Mouse (Mus musculus): ENCODE data around the gene Pop7. TPM values are rescaled to one million over a fixed set of nuclear protein-coding genes. Genes with fewer than 3 reads are reported as not detected.

Pop7 gene
- polyA plus RNA-seq, 1 experiment from 2014 or later = 48.1 TPM

DNA sequence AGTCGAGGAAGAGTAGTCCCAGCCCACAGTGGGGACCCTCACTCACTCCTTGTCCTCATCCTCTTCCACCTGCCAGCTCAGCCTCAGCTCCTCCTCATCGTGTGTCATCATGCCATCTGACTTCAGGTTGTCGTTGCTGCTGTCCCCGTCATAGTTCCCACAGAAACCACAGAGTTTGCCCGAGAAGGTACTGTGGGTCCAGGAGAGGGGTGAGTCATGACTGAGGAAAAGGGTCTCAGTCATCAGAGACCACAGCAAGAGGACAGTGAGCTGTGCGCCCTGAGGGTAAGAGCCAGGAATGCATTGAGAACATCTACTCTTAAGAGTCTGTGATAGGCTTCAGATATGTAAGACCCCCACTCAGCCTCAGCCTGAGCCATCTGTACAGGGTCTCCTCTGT is 47.1 kb downstream of the Pop7 start:
- ATAC-seq (ENCODE audit: insufficient read depth, low FRiP score) = no peak
- Histone ChIP-seq H3K36me3 (ENCODE audit: control insufficient read depth, insufficient read depth, low read length) (no peaks in the 10 kb centered on the region), H3K4me1 (ENCODE audit: control insufficient read depth, insufficient read depth, low read length) (no peaks in the 10 kb centered on the region), H3K27me3 (ENCODE audit: control insufficient read depth, insufficient read depth, low read length) (no peaks in the 10 kb centered on the region), H3K27ac (ENCODE audit: low read length) (peak overlapping the region; percentile 44), H3K4me3 (replicated peaks; ENCODE audit: low read length) (no peak overlapping the region), H3K9ac (ENCODE audit: low read length) (no peak overlapping the region), H3K4me2 (ENCODE audit: low read depth, low read length) (no peak overlapping the region), H3K9me3 (replicated peaks; ENCODE audit: control insufficient read depth, low read length) (no peaks in the 10 kb centered on the region)
- WGBS = 70% methylated on average over 6 of the region's 6 CpGs

Small RNAs within 50 kb of the gene (microRNA-seq; reads per million reads assigned to microRNA genes)
- not detected for gene Mir6418

Other genes starting within 250 kb of the Pop7 start
- gene Ache, start 215.0 kb downstream of the Pop7 start, polyA plus RNA-seq (2015; fragmentation: Nextera tagmentation; extraction: Ambion mirVana) = 9.8 and 10.8 TPM in 2 replicates
- gene Ufsp1, start 207.9 kb downstream of the Pop7 start, polyA plus RNA-seq (2015; fragmentation: Nextera tagmentation; extraction: Ambion mirVana) = 7.3 and 8.6 TPM in 2 replicates
- gene Srrt, start 194.8 kb downstream of the Pop7 start, polyA plus RNA-seq (2015; fragmentation: Nextera tagmentation; extraction: Ambion mirVana) = 113 and 116 TPM in 2 replicates
- gene Trip6, start 188.1 kb downstream of the Pop7 start, polyA plus RNA-seq (2015; fragmentation: Nextera tagmentation; extraction: Ambion mirVana) = 77.6 and 77.8 TPM in 2 replicates
- 12.6 and 13.7 TPM in 2 replicates for gene Slc12a9, start 168.9 kb downstream of the Pop7 start, polyA plus RNA-seq (2015; fragmentation: Nextera tagmentation; extraction: Ambion mirVana)
- gene Ephb4, start 152.4 kb downstream of the Pop7 start, polyA plus RNA-seq (2015; fragmentation: Nextera tagmentation; extraction: Ambion mirVana) = 31.3 and 31.6 TPM in 2 replicates
- 0.99 TPM in 2 replicates for gene Zan, start 25.5 kb downstream of the Pop7 start, polyA plus RNA-seq (2015; fragmentation: Nextera tagmentation; extraction: Ambion mirVana)
- gene Gigyf1, start 16.0 kb upstream of the Pop7 start, polyA plus RNA-seq (2015; fragmentation: Nextera tagmentation; extraction: Ambion mirVana) = 7.7 and 9.0 TPM in 2 replicates
- not detected in 2 replicates for gene Epo, start 30.7 kb upstream of the Pop7 start, polyA plus RNA-seq (2015; fragmentation: Nextera tagmentation; extraction: Ambion mirVana)
- 257 and 284 TPM in 2 replicates for gene Gnb2, start 31.0 kb upstream of the Pop7 start, polyA plus RNA-seq (2015; fragmentation: Nextera tagmentation; extraction: Ambion mirVana)
- gene Actl6b, start 51.0 kb upstream of the Pop7 start, polyA plus RNA-seq (2015; fragmentation: Nextera tagmentation; extraction: Ambion mirVana) = 3.6 TPM in 2 replicates
- 2.7 and 3.4 TPM in 2 replicates for gene Tfr2, start 67.3 kb upstream of the Pop7 start, polyA plus RNA-seq (2015; fragmentation: Nextera tagmentation; extraction: Ambion mirVana)
- gene Mospd3, start 98.5 kb upstream of the Pop7 start, polyA plus RNA-seq (2015; fragmentation: Nextera tagmentation; extraction: Ambion mirVana) = 23.8 and 24.3 TPM in 2 replicates
- 150 and 153 TPM in 2 replicates for gene Pcolce, start 111.3 kb upstream of the Pop7 start, polyA plus RNA-seq (2015; fragmentation: Nextera tagmentation; extraction: Ambion mirVana)
- gene Fbxo24, start 126.5 kb upstream of the Pop7 start, polyA plus RNA-seq (2015; fragmentation: Nextera tagmentation; extraction: Ambion mirVana) = 0.09 and 0.27 TPM in 2 replicates
- gene Lrch4, start 126.6 kb upstream of the Pop7 start, polyA plus RNA-seq (2015; fragmentation: Nextera tagmentation; extraction: Ambion mirVana) = 36.4 and 39.4 TPM in 2 replicates
- gene Gm20605, start 126.7 kb upstream of the Pop7 start, polyA plus RNA-seq (2015; fragmentation: Nextera tagmentation; extraction: Ambion mirVana) = 9.4 and 12.2 TPM in 2 replicates
- 6.8 and 9.4 TPM in 2 replicates for gene Sap25, start 138.8 kb upstream of the Pop7 start, polyA plus RNA-seq (2015; fragmentation: Nextera tagmentation; extraction: Ambion mirVana)
- gene Irs3, start 143.2 kb upstream of the Pop7 start, polyA plus RNA-seq (2015; fragmentation: Nextera tagmentation; extraction: Ambion mirVana) = 0.14 and 0.19 TPM in 2 replicates
- gene Agfg2, start 182.2 kb upstream of the Pop7 start, polyA plus RNA-seq (2015; fragmentation: Nextera tagmentation; extraction: Ambion mirVana) = 16.3 and 19.0 TPM in 2 replicates
- 2.7 and 3.1 TPM in 2 replicates for gene Nyap1, start 239.1 kb upstream of the Pop7 start, polyA plus RNA-seq (2015; fragmentation: Nextera tagmentation; extraction: Ambion mirVana)
- 115 and 119 TPM in 2 replicates for gene Tsc22d4, start 243.2 kb upstream of the Pop7 start, polyA plus RNA-seq (2015; fragmentation: Nextera tagmentation; extraction: Ambion mirVana)